Mouse (Mus musculus) adrenal gland, postnatal 14 days (tissue): ENCODE data around the gene Tmed4. TPM values are rescaled to one million over a fixed set of nuclear protein-coding genes. Genes with fewer than 3 reads are reported as not detected.
A peak's percentile ranks its signal among the peaks of the same experiment; 100 is the strongest.

Source experiments
- DNase-seq: peaks from one replicate; pipeline ENCODE4 v3.0.0; 2021; ENCODE audit warnings: mixed read lengths
- long read RNA-seq, 2 experiments: library from polyadenylated mRNA; stranded (forward); transcript quantifications; one replicate each; pipeline ENCODE4 v2.0.0; 2021
- total RNA-seq: library from RNA; stranded (reverse); gene quantifications from 2 replicates; pipeline ENCODE4 v1.2.3, GENCODE M21; 2021

Tmed4 gene
- 87.9 and 88.6 TPM in 2 replicates for total RNA-seq
- long read RNA-seq, experiment 1, transcript Tmed4-201 (5 exons, 2,003 nt): major isoform, 156 of 198 reads
- long read RNA-seq, experiment 1, transcript Tmed4-202 (4 exons, 886 nt): minor isoform, 27 of 198 reads
- long read RNA-seq, experiment 1, partial matches to known transcripts: 1 of 198 reads
- long read RNA-seq, experiment 1, other reads (novel, unspliced or antisense): 14 of 198 reads
- long read RNA-seq, experiment 2, transcript Tmed4-201 (5 exons, 2,003 nt): major isoform, 113 of 124 reads
- long read RNA-seq, experiment 2, partial matches to known transcripts: 0 of 124 reads
- long read RNA-seq, experiment 2, other reads (novel, unspliced or antisense): 8 of 124 reads

DNA sequence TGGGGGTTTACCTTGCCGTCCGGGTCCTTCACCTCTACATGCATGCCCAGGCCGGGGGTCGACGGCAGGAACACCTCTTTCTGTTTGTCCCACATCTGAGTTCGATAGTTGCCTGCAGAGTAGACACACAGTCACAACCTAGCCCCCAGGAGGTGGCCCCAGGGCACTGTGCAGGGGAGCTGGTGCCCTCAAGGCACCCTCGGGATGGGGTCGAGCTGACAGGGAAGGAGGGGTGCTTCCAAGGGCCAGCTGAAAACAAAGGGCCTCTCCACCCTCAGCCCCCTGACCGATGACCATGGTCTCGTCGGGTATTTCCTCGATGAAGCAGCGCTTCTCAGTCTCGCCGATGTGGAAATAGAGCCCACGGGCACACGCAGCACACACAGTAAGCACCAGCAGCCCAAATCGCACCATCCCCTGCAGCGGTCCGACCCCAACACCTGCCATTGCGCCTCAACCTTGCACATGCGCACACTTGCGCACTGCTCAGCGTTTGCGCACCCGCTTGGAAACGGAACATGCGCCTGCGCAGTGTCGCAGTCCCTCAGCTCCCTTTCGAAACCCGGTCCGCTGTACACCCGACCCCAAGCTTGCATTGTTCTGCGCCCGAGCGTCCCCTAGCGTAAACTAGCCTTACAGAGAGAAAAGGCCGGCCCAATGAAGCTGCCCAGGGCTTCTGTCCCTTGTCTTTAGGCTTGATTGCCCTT is at the start of gene Tmed4:
Gene Tmed4, minus strand, starts transcription at position 484 of the 707 bp plus-strand sequence.
- DNase-seq: peak; percentile 99

DNA sequence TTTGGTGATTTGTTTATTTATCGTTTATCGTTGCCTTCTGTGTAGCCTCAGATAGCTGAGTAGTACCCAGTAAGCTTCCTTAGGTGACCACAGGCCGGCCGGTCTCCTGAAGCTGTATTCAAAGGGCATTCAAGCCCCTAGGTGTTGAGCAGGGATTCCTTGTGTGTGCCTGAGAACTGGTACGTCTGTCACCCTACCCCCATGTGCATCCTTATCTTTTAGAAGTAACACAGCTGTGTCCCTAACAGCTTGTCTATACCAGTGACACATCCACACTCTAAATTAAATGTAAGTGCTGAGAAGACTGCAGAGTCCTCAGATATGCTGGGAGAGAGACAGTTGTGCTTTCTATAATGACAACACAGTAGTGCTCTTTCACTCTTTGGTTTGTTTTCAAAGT is 48.7 kb upstream of the Tmed4 start:
- DNase-seq: no peak

DNA sequence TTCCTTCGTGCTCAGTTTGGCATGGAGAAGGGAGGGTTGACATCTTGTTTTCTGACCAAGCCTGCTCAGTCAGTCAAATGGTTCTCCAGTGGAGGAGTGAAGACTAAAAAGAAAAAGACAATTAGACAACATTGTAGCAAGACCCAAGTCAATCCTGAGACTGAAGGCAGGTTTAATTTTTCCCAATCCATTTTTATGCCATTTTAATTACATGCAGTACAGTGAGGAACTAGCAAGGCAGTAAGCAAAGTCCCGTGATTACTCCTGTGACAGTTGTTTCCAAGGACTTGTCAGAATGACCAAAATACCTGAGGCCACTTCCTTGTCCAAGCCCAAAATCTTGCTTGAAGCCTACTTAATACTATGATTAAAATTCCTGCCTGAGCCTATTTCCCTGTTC is 47.4 kb upstream of the Tmed4 start:
- no peak for DNase-seq

DNA sequence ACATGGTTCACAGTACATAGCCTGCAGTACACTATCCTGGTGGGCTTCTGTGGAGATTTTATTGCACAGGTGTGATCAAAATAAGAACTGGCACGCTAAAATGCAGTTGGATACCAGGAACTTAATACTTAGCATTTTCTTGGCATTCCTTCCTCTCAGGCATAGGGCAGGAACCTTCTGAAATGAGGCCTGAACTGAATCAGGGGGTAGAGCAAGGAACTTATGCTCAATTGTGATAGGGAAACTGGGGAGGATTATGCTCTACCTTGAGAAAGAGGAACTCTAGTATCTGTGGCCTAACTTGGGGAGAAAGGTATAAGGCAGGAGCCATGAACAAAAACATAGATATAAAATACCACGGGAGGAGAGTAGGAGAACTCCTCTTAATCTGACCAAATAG is 44.7 kb upstream of the Tmed4 start:
- no peak for DNase-seq

DNA sequence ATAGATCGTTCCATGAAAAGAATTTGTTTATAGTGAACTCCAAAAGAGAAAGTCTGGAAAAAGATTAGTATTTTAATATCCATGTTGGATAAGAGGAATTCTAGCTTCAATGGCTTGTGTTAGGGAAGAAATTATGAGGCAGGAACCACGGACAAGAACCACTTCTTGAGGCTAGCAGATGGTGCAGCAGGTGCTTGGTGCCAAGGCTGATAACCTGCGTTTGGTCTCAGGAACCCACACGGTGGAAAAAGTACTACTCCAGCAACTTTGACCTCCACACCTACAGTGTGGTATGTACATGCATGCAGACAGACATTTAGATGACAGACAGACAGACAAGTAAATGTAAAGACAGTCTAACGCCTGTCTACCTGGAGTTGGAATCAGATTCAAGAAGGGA is 43.9 kb upstream of the Tmed4 start:
- no peak for DNase-seq

DNA sequence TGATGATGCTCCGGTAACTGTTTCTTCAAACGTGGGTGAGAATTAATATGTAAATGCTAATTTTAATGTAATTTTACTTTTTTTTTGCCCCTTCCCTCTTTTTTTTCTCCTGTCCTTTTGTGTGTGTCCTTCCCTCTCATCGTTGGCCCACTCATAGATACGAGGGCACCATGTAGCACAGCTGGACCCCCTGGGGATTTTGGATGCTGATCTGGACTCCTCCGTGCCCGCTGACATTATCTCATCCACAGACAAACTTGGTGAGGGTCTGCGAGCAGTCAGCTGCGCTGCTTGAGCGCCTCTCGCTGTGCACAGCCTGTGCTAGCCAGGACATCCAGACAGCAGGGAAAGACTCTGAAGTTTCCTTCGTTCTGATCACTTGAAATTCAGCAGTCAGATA is 42.2 kb upstream of the Tmed4 start:
- DNase-seq: no peak

DNA sequence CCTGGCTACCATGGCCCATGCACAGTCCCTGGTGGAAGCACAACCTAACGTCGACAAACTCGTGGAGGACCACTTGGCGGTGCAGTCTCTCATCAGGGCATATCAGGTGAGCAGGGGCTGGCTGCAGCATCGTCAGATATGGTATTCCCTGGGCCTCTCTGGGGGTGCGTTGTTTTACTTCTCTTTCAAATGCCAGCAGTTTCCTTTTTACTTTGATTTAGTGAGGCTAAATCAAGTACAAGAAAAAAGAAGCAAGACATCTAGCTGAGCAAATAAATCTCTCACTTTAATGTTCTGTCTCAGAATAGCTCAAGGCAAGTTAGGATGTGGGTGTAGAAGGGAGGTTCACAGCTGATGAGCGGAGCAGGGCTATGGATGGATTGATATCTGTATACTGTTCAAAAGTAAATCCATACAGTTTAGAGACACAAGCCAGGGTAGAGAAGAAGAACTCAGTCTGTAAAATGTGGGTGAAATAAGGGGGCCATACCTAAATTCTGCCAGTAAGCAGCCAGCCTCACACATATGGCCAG is 39.3 kb upstream of the Tmed4 start:
- DNase-seq: peak; percentile 19

DNA sequence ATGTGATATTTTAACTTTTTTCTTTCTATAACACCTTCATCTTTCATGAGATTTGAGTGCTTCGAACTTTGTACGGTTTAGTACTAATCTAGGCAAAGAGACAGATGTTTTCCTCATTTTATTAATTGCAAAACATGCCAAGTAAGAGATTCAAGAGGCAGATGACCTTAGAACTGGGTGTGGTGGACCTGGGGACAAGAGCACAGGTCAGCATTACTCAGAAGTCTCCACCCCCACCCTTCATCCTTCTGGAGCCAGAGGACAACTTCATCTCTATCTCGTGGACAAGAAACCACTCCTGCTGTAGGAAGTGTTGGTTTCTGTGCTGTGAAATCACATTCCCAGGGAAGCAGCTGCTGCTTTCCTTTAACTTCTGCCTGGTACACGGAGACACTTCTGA is 33.5 kb upstream of the Tmed4 start:
- DNase-seq: no peak

DNA sequence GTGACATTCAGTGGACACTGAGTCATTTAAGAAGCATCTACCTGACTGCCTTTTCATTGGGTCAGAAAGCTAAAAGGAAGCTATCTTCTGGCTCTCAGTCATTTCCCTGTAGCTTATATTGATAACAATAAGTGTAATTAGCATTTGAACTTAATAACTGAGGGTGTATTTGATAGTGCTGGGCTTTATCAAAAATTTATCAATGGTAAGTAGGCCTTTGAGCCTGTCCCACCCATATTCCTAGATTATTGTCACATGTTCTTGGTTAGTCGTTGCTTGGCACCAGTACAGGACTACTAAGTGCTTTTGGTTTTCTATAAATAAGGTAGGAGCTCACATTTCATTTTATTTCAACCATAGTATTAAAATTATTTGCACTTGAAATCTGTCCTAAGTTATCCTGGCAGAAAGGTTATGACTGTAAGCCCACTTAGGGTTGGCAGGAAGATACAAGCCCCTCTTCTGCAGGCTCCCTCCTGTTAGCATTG is 31.3 kb upstream of the Tmed4 start:
- no peak for DNase-seq

DNA sequence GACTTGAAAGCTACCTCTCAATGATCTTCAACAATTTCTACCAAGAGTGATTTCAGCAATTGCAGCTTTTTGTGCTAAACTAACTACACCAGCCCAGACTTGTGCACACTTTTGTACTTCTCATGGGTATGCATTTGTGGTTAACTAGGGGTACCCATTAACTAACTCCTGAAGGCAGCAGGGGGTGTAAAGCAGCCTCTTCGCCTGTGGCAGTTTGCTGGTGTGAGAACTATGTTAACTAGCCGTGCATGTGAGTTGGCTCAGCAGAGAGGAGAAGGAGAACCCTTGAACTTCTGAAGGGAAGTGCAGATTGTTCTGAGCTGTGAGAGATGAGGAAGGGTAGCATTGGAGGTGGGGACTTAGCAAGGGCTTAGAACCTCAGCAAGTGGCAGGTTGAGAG is 28.1 kb upstream of the Tmed4 start:
- DNase-seq: no peak

DNA sequence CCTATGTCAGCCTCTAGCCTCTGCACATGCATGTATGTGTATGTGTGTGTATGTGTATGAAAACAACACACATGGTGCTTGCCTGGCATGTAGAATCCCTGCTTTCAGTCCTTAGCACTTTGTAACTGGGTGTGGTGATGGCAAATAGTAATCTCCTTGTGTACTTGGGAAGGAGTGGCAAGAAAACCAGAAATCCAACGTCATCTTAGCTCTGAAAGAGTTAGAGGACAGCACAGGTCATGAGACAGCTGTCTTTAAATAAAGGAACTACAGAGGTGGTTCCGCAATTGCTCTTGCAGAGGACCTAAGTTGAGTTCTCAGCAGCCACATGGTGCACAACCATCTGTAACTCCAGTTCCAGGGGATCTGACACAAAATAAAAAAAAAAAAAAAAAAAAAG is 24.8 kb upstream of the Tmed4 start:
- no peak for DNase-seq

DNA sequence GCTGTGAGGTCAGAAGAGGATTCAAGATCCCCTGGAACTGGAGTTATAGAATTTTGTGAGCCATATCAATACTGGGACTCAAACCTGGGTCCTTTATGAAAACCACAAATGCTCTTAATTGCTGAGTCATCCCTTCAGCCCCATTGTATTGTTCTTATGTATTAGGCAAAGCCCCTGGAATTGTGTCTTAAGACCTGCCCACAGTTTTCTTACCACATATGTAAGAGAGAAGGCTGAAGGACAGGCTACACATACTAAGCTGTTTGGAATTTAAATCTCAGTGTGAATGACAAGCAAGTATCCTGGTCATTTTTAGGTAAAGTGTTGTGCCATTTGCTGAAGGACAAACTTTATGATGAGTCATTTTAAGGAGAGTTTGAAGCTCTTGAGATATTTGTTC is 21.4 kb upstream of the Tmed4 start:
- DNase-seq: no peak

DNA sequence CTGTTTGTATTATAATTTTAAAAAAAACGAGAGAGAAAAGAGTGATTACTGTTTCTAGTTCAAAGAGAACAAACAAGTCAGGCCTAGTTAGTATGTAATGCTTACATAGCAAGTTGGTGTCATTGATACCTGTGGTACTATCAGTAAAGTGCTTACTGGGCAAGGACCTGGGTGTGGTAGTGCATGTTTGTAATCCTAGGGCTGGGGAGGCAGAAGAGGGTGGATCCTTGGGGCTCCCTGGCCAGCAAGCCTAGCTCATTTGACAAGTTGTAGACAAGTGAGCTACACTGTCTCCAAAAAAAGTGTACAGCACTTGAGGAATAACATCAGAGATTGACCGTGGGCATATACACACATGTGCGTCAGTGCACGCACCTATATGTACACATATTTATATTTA is 20.0 kb upstream of the Tmed4 start:
- DNase-seq: no peak

DNA sequence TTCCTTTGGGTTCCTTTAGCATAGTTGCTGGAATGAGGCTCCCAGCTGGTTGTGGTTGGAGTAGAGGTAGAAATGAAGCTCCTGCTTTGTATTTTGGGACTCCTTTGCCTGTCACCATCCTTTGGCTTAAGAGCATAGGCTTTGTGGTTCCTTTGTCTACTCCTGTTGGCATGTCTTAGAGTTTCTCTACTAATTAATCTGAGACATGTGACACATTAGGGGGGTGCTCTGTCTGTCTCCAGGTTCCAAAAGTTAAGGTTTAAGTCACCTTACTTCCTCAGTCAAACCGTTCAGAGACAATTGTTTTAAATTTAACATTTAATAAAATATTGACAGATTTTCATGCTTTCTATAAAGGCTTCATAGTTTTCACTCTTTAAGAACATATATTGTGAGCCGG is 18.9 kb upstream of the Tmed4 start:
- no peak for DNase-seq

DNA sequence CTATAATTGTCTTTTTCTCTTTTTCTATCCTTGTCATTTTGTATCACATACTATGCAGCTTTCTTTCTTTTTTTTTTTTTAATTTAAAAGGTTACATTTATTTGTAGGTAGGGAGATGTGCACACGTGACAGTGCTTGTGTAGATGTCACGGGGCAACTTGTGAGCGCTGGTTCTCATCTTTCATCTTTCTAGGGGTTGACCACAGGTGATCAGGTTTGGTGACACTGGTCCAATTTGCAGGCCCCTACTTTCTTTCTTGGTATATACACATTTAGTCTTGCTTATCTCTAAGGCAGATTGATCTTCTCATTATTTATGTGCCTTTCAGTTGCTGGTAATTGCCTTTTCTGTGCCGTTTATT is 18.3 kb upstream of the Tmed4 start:
- no peak for DNase-seq

DNA sequence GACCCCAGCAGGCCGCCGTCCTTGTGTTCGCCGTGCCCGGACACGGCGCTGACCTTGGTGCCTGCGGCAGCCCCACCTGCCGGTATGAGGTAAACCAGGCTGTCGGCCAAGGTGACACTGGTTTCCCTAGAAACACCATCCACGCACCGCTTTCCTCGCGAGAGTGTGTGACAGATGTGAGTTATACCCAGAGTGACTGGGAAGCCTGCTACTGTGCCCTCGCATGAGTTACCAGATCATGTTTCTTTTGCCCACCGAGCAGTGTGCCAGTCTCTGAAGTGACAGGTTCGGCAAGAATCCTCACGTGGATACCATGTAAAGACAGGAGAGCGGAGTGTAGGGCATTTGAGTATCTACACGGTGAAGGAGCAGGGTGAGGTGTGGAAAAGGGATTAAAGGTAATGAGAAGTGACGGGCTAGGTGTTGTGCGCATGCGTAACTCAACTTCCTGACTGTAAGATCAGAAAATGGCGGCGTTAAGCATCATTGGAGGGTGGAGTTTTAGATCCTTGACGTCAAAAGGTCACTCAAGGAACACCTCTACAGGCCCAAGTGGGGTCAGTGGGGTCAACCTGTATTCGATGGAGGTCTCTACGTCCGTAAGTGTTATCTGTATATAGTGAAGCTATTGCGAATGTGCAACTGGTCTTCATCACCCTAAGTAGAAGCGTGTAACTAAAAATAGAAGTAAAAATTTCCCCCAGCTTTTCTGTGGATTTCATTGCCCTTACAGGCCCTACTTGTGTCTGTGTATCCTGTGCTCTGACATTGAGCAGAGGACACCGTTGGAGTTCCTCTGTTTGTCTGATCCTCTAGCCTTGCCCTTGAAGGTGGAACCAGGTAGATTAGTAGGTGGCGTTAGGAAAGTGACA is 17.7 kb upstream of the Tmed4 start:
- peak; percentile 78 for DNase-seq

DNA sequence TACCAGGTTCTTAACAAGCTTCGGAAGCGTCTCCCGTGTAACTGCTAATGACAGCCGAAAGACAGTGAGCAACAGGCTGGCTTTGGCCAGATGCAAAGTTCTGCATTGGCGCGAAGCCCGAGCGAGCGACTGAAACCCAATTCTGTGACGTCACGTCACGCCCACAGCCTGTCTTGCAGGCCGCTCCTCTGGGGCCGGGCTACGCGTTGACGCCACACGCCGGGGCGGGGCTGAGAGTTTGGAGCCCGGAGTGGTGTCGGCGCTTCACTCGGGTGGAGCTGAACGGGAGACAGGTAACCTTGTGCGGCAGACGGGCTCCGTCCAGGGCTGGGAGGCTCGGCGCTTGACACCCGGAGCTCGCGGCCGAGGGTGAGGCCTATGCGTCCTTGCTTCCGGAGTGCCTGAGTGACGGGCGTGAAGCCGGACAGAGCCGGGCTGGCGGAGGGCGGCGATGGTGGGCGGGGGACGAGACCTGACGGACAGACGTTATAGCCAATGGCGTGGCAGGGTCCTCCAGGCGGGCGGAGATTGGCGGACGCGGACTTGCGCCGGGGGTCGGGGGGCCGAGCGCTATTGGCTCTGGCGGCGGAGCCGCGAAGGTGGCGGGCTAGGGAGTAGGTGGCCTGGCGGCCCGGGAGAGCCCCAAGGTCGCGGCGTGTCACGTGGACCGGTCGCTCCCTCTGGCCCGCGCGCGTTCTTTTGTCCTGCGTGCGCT is 16.9 kb upstream of the Tmed4 start, which contains the start of gene Ogdh:
Gene Ogdh, plus strand, starts transcription at position 233 of the 715 bp plus-strand sequence.
- DNase-seq: peak; percentile 100

DNA sequence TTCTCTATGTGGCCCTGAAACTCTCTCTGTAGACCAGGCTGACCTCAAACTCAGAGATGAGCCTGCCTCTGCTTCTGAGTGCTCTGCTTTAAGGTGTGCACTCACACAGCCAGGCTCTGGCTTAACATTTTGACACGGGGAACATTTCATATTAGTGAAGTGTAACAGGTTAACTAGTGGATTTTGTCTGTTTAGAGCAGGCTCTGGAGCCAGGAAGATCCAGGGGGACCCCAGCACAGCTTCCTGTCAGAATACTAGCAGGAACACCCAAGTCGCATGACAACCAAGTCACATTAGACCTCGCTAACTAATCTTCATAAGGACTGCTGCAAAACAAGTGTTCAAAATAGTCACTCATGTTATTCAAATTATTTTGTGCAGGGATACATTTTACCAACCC is 16.2 kb upstream of the Tmed4 start:
- DNase-seq: no peak

DNA sequence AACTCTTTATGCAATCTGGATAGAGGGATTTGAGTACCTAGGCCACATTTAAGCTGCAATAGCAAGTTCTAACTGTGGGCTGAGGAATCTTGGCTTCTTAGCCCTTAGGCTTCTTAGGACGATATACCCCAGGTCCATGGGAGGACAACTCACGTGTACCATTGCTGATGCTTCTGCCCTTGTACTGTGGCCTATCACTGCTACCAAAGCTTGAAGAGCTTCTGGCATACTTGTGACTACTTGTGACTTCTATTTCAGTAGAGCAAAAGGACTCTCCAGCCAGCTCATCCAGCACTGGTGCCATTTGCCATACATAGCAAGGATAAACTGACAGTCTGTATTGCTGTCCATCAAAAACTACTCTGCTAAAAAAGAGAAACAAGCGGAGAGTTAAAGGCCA is 15.5 kb upstream of the Tmed4 start:
- no peak for DNase-seq

DNA sequence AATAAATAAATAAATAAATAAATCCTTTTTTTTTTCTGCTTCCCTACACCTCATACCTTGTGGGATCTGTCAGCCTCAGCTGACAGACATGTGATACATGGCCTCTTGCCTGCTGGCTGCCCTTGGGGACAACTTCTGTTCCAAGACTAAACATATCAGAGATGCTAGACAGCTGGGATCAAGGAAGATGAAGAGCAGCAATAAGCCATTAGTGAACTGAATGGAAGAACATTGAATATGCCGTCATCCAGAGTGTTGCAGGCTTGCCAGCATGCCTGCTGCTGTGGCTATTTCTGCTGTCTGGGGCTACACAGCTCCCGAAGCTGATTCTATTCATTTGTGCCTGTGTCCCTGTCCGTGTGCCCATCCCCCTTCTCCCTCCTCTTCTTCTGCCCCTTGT is 8.3 kb upstream of the Tmed4 start:
- DNase-seq: no peak

DNA sequence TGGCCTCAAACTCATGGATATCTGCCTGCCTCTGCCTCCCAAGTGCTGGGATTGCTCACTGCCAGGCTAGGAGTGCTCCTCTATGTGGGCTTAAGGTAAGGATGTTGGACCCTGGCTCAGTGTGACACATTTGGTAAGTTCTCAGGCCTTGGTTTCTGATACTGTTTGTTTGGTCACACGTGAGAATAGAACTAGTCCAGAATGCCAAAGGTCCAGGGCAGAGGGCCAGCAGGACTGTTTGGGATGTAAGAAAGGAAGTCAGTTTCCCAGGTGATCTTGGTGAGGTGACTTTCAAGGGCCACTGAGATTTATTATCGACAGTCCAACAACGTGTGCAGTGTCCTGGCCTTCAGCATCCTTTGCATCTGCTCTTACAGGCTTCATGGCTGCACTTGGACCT is 1.8 kb upstream of the Tmed4 start:
- DNase-seq: no peak

DNA sequence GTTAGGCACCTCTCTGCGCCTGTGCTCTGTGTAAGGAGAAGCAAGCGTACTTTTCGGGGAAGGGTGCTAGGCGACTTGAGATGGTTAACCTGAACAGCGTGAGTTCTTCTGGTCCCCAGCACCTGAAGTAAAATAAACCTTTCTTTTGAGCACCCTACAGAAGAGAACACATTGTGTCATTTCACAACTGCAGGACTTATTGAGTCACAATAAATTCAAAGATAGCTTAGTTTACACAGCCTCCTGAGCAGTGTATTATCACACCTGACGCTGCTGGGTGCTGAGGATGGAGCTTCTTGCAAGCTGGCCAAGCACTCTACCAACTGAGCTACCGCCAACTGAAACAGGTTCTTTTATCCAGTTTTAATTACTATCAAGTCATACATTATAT is 419 bp upstream of the Tmed4 start:
- no peak for DNase-seq
